In genomic region chr17:9892141-9892540, GRCm38 (mm10) we compare ENCODE assay signal across 14 mouse cellular contexts.
"Had no signal": no experiment of that assay in that cellular context is flagged by ENCODE, and none has a peak within 500 bp of the region (broad histone marks: within the 10 kb centered on the region; RNA-seq: fewer than 3 reads in every experiment).

No protein-coding gene starts in this region.

- ATAC-seq: intestine, embryonic 15.5 days had no signal

- H3K27ac ChIP-seq: intestine, embryonic 15.5 days; kidney, postnatal 0 days; layer of hippocampus, adult 2 months; limb, embryonic 13.5 days; liver, embryonic 14.5 days; neural tube, embryonic 15.5 days had no signal

- DNase-seq: kidney, adult 18-20 months; kidney, postnatal 4 days; left cerebral cortex, postnatal 4 days; lung, postnatal 10 days; right cerebral cortex, adult 18-20 months; right cerebral cortex, postnatal 25 days; thymus, postnatal 36 days had no signal

- H3K36me3 ChIP-seq: intestine, embryonic 15.5 days; limb, embryonic 13.5 days; neural tube, embryonic 15.5 days had no signal

- H3K9ac ChIP-seq: intestine, embryonic 15.5 days; limb, embryonic 13.5 days; liver, embryonic 14.5 days; neural tube, embryonic 15.5 days had no signal

- H3K4me2 ChIP-seq: intestine, embryonic 15.5 days; limb, embryonic 13.5 days; neural tube, embryonic 15.5 days had no signal

- H3K4me1 ChIP-seq: intestine, embryonic 15.5 days had no signal

- H3K9me3 ChIP-seq: intestine, embryonic 15.5 days; limb, embryonic 13.5 days; neural tube, embryonic 15.5 days had no signal

- H3K4me3 ChIP-seq: intestine, embryonic 15.5 days; layer of hippocampus, adult 2 months; limb, embryonic 13.5 days; myocyte; neural tube, embryonic 15.5 days had no signal

- H3K27me3 ChIP-seq: intestine, embryonic 15.5 days; limb, embryonic 13.5 days; neural tube, embryonic 15.5 days had no signal
